Mouse (Mus musculus) testis, adult 2 months (tissue): ENCODE measurements around the gene Atg10.

Experiments used
- CTCF ChIP-seq: fragments of 200-500 bp; IDR thresholded peaks from 2 replicates; pipeline ENCODE4 v1.5.1; 2012; ENCODE audit warnings: low read depth, mild to moderate bottlenecking, inconsistent platforms, low read length, moderate library complexity; ENCODE audit not compliant: control insufficient read depth, insufficient read depth, insufficient replicate concordance
- POLR2A ChIP-seq: fragments of 200-500 bp; IDR thresholded peaks from 2 replicates; pipeline ENCODE4 v1.6.1; 2012; ENCODE audit warnings: low read depth, mild to moderate bottlenecking, inconsistent platforms, low read length, moderate library complexity; ENCODE audit not compliant: control insufficient read depth

DNA sequence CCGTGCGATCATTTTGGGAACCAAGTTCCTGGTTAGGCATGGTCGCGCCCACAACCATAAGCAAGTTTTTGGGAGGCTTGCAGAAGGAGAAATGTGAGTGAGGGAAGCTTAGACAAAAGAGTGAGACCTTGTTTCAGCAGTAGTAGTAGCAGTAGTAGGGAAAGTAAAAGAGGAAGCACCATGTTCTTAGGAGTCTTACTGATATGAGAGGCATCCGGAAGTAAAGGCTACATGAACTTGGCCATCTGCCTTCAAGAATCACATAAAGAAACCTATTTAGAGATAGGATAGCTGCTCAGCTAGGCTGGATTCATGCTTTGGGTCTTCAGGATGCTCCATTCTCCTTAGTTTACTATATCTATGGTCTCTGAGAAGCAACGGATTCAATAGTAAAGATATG lies 186.4 kb downstream of the Atg10 start:
- TF ChIP-seq POLR2A, result no peak
- TF ChIP-seq CTCF, result no peak
